Mouse (Mus musculus): ENCODE data around the gene Mllt10.

GRCm38 (mm10) chr2:18169174-18169948, 114.3 kb downstream of the Mllt10 start:
- TF ChIP-seq EP300 (IDR thresholded peaks at IDR 0.05; ENCODE audit: low read depth) (no peak), CTCF (IDR thresholded peaks at IDR 0.05; ENCODE audit: low read depth) (no peak)

Data from liver, embryonic 14.5 days (tissue).